Mouse (Mus musculus): ENCODE measurements around the gene Myocd. TPM values are rescaled to one million over a fixed set of nuclear protein-coding genes. Genes with fewer than 3 reads are reported as not detected.
A peak's percentile ranks its signal among the peaks of the same experiment; 100 is the strongest.

Gene Myocd
- polyA plus RNA-seq, 1 experiment from 2014 or later = 0.27 TPM

DNA sequence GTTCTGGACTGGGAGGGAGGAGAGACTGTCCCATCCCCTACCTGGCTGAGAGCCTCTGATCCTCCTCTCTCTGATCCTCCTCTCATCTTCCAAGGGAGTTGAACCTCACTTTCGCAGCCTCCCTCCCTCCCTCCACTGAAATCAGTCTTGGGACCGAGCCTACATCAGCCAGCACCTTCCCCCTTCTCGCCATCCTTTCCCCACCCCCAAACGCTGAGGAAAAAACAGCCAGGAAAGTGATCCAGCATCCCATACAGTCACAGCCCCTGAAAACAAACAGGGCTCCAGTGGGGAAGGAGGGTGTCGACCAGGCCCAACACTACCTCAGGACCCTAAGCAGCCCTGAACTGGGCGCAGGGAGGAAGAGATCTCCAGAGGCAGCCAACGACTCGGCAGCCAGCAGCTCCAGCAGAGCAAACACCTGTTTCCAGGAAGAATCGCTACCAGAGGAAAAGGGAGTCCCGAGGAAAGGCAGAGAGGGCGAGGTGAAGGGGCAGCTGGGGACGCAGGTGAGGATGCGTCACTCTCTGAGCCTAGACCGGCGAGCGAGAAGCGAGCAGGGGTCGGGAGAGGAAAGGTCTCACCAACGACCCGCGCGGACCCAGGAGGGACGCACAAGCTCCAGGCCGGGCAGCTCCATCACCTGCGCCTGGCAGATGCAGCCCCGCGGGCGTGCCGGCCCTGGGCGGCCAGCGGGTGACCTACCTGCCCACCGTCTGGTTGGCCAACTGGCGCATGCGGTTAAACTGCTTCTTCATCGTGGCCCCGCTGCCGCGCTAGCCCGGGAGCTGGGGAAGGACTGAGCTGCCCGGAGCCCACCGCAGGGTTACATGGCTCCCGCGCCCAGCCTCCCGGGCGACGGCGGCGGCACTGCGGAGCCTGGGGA, 107.7 kb downstream of the Myocd start:
- Histone ChIP-seq H3K9me3 (replicated peaks) (no peaks in the 10 kb centered on the region), H3K36me3 (no peaks in the 10 kb centered on the region), H3K4me3 (peak overlapping the region; percentile 62), H3K4me2 (peak overlapping the region; percentile 72), H3K4me1 (0 out of 2 replicates have a peak, but pooled peaks cover 5% of the 10 kb centered on the region), H3K9ac (peak overlapping the region; percentile 52), H3K27me3 (replicated peaks) (peaks cover 28% of the 10 kb centered on the region), H3K27ac (no peak overlapping the region)
- WGBS (ENCODE audit: insufficient replicate concordance) = 2% methylated on average over 49 of the region's 49 CpGs
- peak; percentile 32 for ATAC-seq

DNA sequence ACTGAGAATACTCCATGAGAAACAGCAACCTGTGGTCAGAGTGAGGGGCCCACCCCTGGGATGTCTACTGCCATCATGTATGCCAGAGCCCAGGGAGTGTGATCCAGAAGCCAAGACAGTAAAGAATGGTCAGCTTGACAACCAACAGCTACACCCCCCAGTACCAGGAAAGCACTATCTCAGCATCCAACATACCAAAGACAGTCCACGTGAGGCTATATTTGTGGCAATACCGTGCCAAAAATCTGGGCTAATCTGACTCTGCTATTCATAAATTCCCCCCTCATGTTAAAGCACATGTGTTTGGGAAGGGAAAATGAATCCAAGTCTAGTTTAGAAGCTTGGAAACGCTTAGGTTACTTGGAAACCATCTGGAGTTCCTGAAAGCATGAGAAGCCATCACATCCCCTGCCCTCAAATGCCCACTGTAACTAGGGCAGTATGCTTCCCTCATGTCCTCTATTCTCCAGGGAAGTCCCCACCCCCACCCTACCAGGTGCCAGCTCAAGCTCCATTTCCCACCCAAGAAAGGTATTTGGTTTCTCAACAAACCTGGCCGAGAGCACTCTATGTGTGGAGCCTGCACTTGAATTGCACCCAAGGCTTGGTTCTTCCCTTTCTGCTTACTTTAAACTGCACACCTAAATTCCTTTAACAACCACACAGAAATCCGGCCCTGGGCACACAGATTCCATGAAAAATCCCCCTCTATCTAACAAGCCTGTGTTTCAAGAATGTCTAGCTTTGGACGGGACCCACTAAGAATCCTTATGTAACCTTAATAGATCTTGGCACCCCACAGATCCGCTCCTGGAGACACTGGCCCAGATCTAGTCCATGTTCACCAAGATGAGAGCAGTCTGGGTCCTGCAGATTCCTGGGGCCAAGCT, 108.6 kb downstream of the Myocd start:
- no peak overlapping the region for H3K4me2 ChIP-seq
- no peak overlapping the region for H3K27ac ChIP-seq
- H3K9me3 ChIP-seq (replicated peaks) = no peaks in the 10 kb centered on the region
- no peaks in the 10 kb centered on the region for H3K36me3 ChIP-seq
- no peak for ATAC-seq
- 0 out of 2 replicates have a peak, but pooled peaks cover 5% of the 10 kb centered on the region for H3K4me1 ChIP-seq
- H3K9ac ChIP-seq = no peak overlapping the region
- WGBS (ENCODE audit: insufficient replicate concordance) = 51% methylated on average over 7 of the region's 7 CpGs
- peaks cover 28% of the 10 kb centered on the region for H3K27me3 ChIP-seq (replicated peaks)
- H3K4me3 ChIP-seq = no peak overlapping the region

DNA sequence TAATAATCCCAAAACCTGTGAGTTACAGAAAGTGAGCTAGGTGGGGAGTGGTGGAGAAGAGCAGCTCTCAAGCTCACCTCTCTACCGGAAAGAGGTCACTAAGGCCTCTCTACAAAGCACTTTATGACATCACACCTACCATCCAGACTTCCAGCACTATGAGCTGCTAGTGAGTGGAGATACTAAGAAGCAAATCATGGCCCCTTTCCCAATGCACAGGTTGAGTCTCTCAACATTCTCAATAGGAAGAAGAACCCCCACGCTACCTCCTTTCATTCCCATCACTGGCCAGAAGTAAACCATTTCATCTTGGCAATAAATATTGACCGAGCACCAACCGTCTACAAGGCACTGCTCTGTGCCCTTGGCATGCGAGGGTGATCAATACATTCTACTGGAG, 110.0 kb downstream of the Myocd start, which contains the start of gene 1700086D15Rik:
Gene 1700086D15Rik (minus strand): TSS at position 101 of the 400 bp plus-strand sequence.
- ATAC-seq = no peak
- no peak within 1 kb of the TSS for H3K9ac ChIP-seq
- WGBS (ENCODE audit: insufficient replicate concordance) = 69% methylated on average over 5 of the region's 5 CpGs
- 0 out of 2 replicates have a peak, but pooled peaks cover 5% of the 10 kb centered on the region for H3K4me1 ChIP-seq
- H3K9me3 ChIP-seq (replicated peaks) = no peaks in the 10 kb centered on the region
- no peak within 1 kb of the TSS for H3K4me3 ChIP-seq
- no peak within 1 kb of the TSS for H3K27ac ChIP-seq
- peaks cover 28% of the 10 kb centered on the region for H3K27me3 ChIP-seq (replicated peaks)
- no peaks in the 10 kb centered on the region for H3K36me3 ChIP-seq
- no peak within 1 kb of the TSS for H3K4me2 ChIP-seq

DNA sequence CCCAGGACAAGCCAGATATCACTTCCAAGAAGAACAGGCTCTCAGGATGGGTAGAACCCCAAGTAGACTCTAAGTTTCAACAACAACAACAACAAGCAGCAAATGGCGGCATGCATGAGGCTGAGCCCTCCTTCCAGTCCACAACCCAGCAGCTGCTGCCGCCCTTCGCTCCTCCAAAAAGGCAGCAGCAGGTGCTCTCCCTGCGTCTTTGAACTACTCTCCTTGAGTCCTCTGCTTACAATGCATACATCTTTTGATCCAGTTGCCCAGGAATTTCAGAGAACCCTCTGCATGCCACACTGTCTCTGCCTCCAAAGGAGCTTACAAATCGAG, 111.2 kb downstream of the Myocd start:
- Histone ChIP-seq H3K9ac (no peak overlapping the region), H3K4me2 (no peak overlapping the region), H3K27me3 (replicated peaks) (peaks cover 28% of the 10 kb centered on the region), H3K36me3 (no peaks in the 10 kb centered on the region), H3K27ac (no peak overlapping the region), H3K9me3 (replicated peaks) (no peaks in the 10 kb centered on the region), H3K4me1 (0 out of 2 replicates have a peak, but pooled peaks cover 5% of the 10 kb centered on the region), H3K4me3 (no peak overlapping the region)
- ATAC-seq = no peak
- 76% methylated on average over 5 of the region's 5 CpGs for WGBS (ENCODE audit: insufficient replicate concordance)

- Histone ChIP-seq H3K4me1 (0 out of 2 replicates have a peak, but pooled peaks cover 5% of the 10 kb centered on the region), H3K36me3 (no peaks in the 10 kb centered on the region), H3K4me2 (no peak overlapping the region), H3K9me3 (replicated peaks) (no peaks in the 10 kb centered on the region), H3K27ac (no peak overlapping the region), H3K4me3 (no peak overlapping the region), H3K27me3 (replicated peaks) (peaks cover 24% of the 10 kb centered on the region), H3K9ac (no peak overlapping the region)
- 73% methylated on average over 20 of the region's 20 CpGs for WGBS (ENCODE audit: insufficient replicate concordance)
- no peak for ATAC-seq
Observed at GRCm38 (mm10) chr11:65157966-65158657, 111.7 kb downstream of the Myocd start.

DNA sequence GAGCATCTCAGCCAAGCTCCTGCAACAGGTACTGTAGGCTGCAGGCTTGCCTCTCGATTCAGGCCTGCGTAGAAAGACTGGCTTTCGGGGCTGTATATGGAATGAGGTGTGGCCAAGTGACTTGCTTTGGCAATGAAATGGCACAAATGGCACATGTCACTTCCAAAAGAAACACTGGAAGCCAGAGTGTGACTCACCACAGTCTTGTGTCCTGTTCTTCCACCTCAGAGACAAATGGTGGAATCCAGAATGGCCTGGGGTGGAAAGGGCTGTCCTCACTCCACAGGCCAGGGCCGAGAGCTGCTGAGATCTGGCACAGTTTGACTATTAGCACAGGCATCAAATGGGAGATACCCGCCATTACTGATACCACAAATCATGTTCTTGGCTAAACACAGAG, 116.8 kb downstream of the Myocd start:
- Histone ChIP-seq H3K36me3 (no peaks in the 10 kb centered on the region), H3K4me3 (no peak overlapping the region), H3K27me3 (replicated peaks) (no peaks in the 10 kb centered on the region), H3K4me1 (no peaks in the 10 kb centered on the region), H3K4me2 (no peak overlapping the region), H3K9ac (no peak overlapping the region), H3K27ac (no peak overlapping the region), H3K9me3 (replicated peaks) (no peaks in the 10 kb centered on the region)
- WGBS (ENCODE audit: insufficient replicate concordance) = 69% methylated on average over 5 of the region's 5 CpGs
- ATAC-seq = no peak

DNA sequence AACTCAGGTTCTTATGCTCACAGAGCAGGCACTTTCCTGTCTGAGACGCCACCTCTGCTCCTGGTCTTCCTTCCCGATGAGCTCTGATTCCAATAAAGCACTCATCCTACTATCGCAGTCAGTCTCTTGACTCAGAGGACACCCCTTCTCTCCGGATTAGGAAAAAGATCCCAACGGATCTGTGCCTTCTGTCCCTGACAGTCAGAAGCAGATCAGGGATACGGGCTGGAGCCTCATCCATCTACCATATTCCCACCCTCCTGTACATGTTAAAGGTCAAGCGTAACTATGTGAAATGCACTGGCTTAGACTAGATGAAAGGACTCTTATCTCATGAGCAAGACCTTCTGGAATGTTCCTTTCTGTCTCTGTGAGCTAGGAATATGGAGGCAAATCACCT, 121.3 kb downstream of the Myocd start:
- Histone ChIP-seq H3K4me1 (no peaks in the 10 kb centered on the region), H3K9me3 (replicated peaks) (no peaks in the 10 kb centered on the region), H3K27ac (no peak overlapping the region), H3K4me2 (no peak overlapping the region), H3K27me3 (replicated peaks) (no peaks in the 10 kb centered on the region), H3K9ac (no peak overlapping the region), H3K36me3 (no peaks in the 10 kb centered on the region), H3K4me3 (no peak overlapping the region)
- 66% methylated on average over 7 of the region's 7 CpGs for whole genome bisulfite sequencing (ENCODE audit: insufficient replicate concordance)
- no peak for ATAC-seq

DNA sequence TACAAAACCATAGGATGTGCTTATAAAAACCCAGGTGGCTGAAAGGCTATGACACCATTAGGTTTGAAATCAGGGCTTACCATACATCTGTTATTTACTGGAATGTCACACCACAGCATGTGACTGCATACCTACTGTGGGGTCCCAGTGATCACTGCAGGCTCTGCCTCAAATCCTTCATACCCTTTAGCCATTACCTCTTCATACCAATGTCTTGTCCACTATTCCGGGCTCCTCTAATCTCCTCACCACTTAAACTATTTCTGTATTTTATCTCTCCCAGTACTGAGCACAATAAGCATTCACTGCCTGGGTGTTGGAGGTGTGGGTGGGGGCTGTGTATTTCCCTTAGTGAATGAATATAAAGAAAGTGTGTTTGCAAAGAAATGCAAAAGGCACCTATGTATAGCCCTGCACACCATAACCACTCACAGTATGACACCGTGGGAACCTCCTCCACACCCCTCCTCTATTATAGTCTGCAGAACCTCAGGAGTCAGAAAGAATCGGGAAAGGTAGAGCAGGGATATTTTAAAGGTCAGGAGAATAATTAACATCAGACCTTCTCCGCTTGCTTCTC, 126.9 kb downstream of the Myocd start:
- Histone ChIP-seq H3K9me3 (replicated peaks) (no peaks in the 10 kb centered on the region), H3K27ac (no peak overlapping the region), H3K36me3 (no peaks in the 10 kb centered on the region), H3K4me2 (no peak overlapping the region), H3K4me3 (no peak overlapping the region), H3K9ac (no peak overlapping the region), H3K4me1 (no peaks in the 10 kb centered on the region), H3K27me3 (replicated peaks) (no peaks in the 10 kb centered on the region)
- no peak for ATAC-seq
- 67% methylated on average over 4 of the region's 4 CpGs for WGBS (ENCODE audit: insufficient replicate concordance)

- WGBS (ENCODE audit: insufficient replicate concordance) = 73% methylated on average over 3 of the region's 3 CpGs
- ATAC-seq = no peak
- H3K4me2 ChIP-seq = no peak overlapping the region
Observed at GRCm38 (mm10) chr11:65139030-65139429, 130.8 kb downstream of the Myocd start.

DNA sequence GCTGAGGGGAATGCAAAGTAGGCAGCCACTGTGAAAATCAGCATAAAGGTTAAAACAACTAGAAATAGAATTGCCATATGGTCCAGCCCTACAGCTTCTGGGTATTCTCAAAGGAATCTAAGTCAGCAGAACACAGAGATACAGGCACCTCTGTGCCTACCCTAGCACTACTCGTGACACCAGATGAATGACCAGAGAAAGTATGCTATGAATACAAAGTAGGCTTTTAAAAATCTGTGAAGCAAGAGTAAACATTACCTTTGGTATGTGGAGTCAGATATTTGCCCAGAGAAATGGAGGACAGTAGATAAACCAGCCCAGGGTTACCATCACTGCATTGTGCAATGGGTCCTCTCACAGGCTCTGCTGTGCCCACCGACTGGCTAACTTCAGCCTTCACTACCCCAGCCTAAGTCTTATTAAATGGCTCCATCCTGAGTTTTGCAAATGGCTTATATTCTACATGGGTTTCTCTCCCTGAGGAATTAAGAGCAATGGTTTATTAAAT, 132.6 kb downstream of the Myocd start:
- no peaks in the 10 kb centered on the region for H3K27me3 ChIP-seq (replicated peaks)
- H3K4me2 ChIP-seq = no peak overlapping the region
- H3K36me3 ChIP-seq = no peaks in the 10 kb centered on the region
- H3K4me3 ChIP-seq = no peak overlapping the region
- WGBS (ENCODE audit: insufficient replicate concordance) = 57% methylated on average over 2 of the region's 2 CpGs
- no peaks in the 10 kb centered on the region for H3K4me1 ChIP-seq
- no peak overlapping the region for H3K27ac ChIP-seq
- H3K9me3 ChIP-seq (replicated peaks) = no peaks in the 10 kb centered on the region
- no peak overlapping the region for H3K9ac ChIP-seq
- ATAC-seq = peak; percentile 44

More at GRCm38 (mm10) chr11:65139030-65139429, 130.8 kb downstream of the Myocd start:
- H3K36me3 ChIP-seq = no peaks in the 10 kb centered on the region
- H3K27ac ChIP-seq = no peak overlapping the region
- no peak overlapping the region for H3K4me3 ChIP-seq
- H3K9ac ChIP-seq = no peak overlapping the region
- no peaks in the 10 kb centered on the region for H3K9me3 ChIP-seq (replicated peaks)
- no peaks in the 10 kb centered on the region for H3K4me1 ChIP-seq
- no peaks in the 10 kb centered on the region for H3K27me3 ChIP-seq (replicated peaks)

DNA sequence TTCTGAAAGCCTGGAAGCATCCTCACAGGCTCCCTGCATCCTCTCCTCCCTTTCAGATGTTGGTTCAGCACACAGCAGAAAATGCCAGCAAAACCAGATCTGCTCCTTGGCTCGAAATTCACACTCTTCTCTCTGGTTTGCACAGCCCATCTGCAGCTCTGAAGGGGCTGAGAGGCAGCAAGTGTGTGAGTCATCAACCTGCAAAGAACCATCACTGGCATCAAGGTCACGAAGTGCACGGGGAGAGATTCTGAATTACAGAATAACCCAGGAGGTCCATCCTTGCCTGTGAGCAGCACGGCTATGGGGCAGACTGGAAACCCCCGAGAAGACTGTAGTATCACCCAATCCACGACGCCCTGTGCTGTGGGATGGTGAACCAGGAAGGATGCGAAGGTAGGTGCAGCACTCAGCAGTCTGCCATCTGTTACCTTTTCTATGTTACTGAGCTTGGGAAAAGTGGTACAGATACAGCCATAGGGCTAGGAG, 134.5 kb downstream of the Myocd start:
- Histone ChIP-seq H3K9me3 (replicated peaks) (no peaks in the 10 kb centered on the region), H3K9ac (no peak overlapping the region), H3K36me3 (no peaks in the 10 kb centered on the region), H3K4me1 (no peaks in the 10 kb centered on the region), H3K27ac (no peak overlapping the region), H3K4me3 (no peak overlapping the region), H3K27me3 (replicated peaks) (no peaks in the 10 kb centered on the region), H3K4me2 (no peak overlapping the region)
- WGBS (ENCODE audit: insufficient replicate concordance) = 68% methylated on average over 8 of the region's 8 CpGs
- ATAC-seq = no peak
